Mouse (Mus musculus) gastrocnemius, postnatal 10 days (tissue): ENCODE data around the gene Gm20809. TPM values are rescaled to one million over a fixed set of nuclear protein-coding genes. Genes with fewer than 3 reads are reported as not detected.
"Not testable (repeated sequence)": the region's sequence is repeated elsewhere in the genome, so short reads cannot be mapped to it uniquely, and the experiment has no call there.

Experiments
- DNase-seq: peaks from one replicate; pipeline ENCODE4 v3.0.0; 2021; ENCODE audit warnings: mixed read lengths
- long read RNA-seq, 2 experiments: library from polyadenylated mRNA; stranded (forward); transcript quantifications; one replicate each; pipeline ENCODE4 v2.0.0; 2021
- total RNA-seq, 2 experiments: library from RNA; stranded (reverse); gene quantifications; 2 replicates each; pipeline ENCODE4 v1.2.3; 2021

Gm20809 gene
- not detected for total RNA-seq
- long read RNA-seq, experiment 1 = 0 reads
- long read RNA-seq, experiment 2 = 0 reads

DNA sequence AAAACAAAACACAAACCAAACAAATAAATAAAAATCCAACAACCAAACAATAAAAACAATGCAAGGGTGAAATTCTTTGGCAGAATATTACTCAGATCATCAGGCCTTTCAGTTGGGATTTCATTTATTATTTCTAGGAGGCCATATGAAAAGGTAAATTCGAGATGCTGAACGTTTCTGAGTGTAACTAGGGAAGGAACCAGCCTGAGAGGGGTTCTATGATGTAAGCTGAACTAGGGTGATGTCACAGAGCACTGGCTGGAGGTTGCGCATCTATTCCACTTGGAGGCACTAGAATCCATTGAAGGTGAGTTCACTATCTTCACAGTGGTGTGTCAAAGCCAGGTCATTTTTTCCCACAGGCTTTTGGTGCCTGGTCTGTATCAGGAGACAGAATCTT is at the start of gene Gm20809:
Gm20809 (plus strand) TSS at position 301 of the 400 bp plus-strand sequence.
- not testable (repeated sequence) for DNase-seq
